Mouse (Mus musculus): ENCODE results near the gene Irgm1. TPM values are rescaled to one million over a fixed set of nuclear protein-coding genes. Genes with fewer than 3 reads are reported as not detected.
"Not testable (repeated sequence)": the region's sequence is repeated elsewhere in the genome, so short reads cannot be mapped to it uniquely, and the experiment has no call there.

Gene Irgm1
- polyA plus RNA-seq, 1 experiment = 20.1 TPM

GRCm38 (mm10) chr11:48823536-48823972, 47.9 kb downstream of the Irgm1 start:
- H3K4me1 ChIP-seq (ENCODE audit: control insufficient read depth, insufficient read depth, low read length) = peaks cover 2% of the 10 kb centered on the region
- H3K4me3 ChIP-seq (ENCODE audit: low read depth, low read length) = peak overlapping the region; percentile 69
- H3K27ac ChIP-seq (ENCODE audit: insufficient read depth, low read length) = no peak overlapping the region
- H3K36me3 ChIP-seq (ENCODE audit: control insufficient read depth, insufficient read depth, low read length, poor library complexity, severe bottlenecking) = no peaks in the 10 kb centered on the region
- no peaks in the 10 kb centered on the region; the same call in none of the 2 replicates for H3K27me3 ChIP-seq (ENCODE audit: control insufficient read depth, insufficient read depth, low read length, poor library complexity, severe bottlenecking)
- no peaks in the 10 kb centered on the region for H3K9me3 ChIP-seq (replicated peaks; ENCODE audit: control insufficient read depth, insufficient read depth, low read length, poor library complexity, severe bottlenecking)
- TF ChIP-seq CTCF (IDR thresholded peaks at IDR 0.05; ENCODE audit: low read depth, low read length) (no peak), POLR2A (IDR thresholded peaks at IDR 0.05; ENCODE audit: insufficient read depth, low read length) (no peak), EP300 (IDR thresholded peaks at IDR 0.05; ENCODE audit: insufficient read depth, low read depth, low read length) (no peak)
- H3K9ac ChIP-seq (ENCODE audit: low read depth, poor library complexity, severe bottlenecking) = peak overlapping the region; percentile 1; the same call in 1 of the 2 replicates

- H3K4me3 ChIP-seq (ENCODE audit: low read depth, low read length) = peak overlapping the region; percentile 45; the same call in 1 of the 2 replicates
- no peaks in the 10 kb centered on the region for H3K9me3 ChIP-seq (replicated peaks; ENCODE audit: control insufficient read depth, insufficient read depth, low read length, poor library complexity, severe bottlenecking)
- peak overlapping the region; percentile 1; the same call in 1 of the 2 replicates for H3K9ac ChIP-seq (ENCODE audit: low read depth, poor library complexity, severe bottlenecking)
- no peaks in the 10 kb centered on the region for H3K36me3 ChIP-seq (ENCODE audit: control insufficient read depth, insufficient read depth, low read length, poor library complexity, severe bottlenecking)
- peaks cover 2% of the 10 kb centered on the region for H3K4me1 ChIP-seq (ENCODE audit: control insufficient read depth, insufficient read depth, low read length)
- TF ChIP-seq POLR2A (IDR thresholded peaks at IDR 0.05; ENCODE audit: insufficient read depth, low read length) (no peak), CTCF (IDR thresholded peaks at IDR 0.05; ENCODE audit: low read depth, low read length) (no peak), EP300 (IDR thresholded peaks at IDR 0.05; ENCODE audit: insufficient read depth, low read depth, low read length) (no peak)
- H3K27me3 ChIP-seq (ENCODE audit: control insufficient read depth, insufficient read depth, low read length, poor library complexity, severe bottlenecking) = no peaks in the 10 kb centered on the region; the same call in none of the 2 replicates
- H3K27ac ChIP-seq (ENCODE audit: insufficient read depth, low read length) = no peak overlapping the region
These were observed 48.5 kb downstream of the Irgm1 start for GRCm38 (mm10) chr11:48822768-48823512.

- not testable (repeated sequence) for H3K9me3 ChIP-seq (replicated peaks; ENCODE audit: control insufficient read depth, insufficient read depth, low read length, poor library complexity, severe bottlenecking); H3K4me1 ChIP-seq (ENCODE audit: control insufficient read depth, insufficient read depth, low read length); H3K27me3 ChIP-seq (ENCODE audit: control insufficient read depth, insufficient read depth, low read length, poor library complexity, severe bottlenecking); H3K9ac ChIP-seq (ENCODE audit: low read depth, poor library complexity, severe bottlenecking); H3K36me3 ChIP-seq (ENCODE audit: control insufficient read depth, insufficient read depth, low read length, poor library complexity, severe bottlenecking); H3K4me3 ChIP-seq (ENCODE audit: low read depth, low read length); H3K27ac ChIP-seq (ENCODE audit: insufficient read depth, low read length)
These were observed 50.2 kb downstream of the Irgm1 start for GRCm38 (mm10) chr11:48821299-48821698.

- Histone ChIP-seq H3K9me3 (replicated peaks; ENCODE audit: control insufficient read depth, insufficient read depth, low read length, poor library complexity, severe bottlenecking) (no peaks in the 10 kb centered on the region), H3K4me1 (ENCODE audit: control insufficient read depth, insufficient read depth, low read length) (peaks cover 2% of the 10 kb centered on the region), H3K27me3 (ENCODE audit: control insufficient read depth, insufficient read depth, low read length, poor library complexity, severe bottlenecking) (no peaks in the 10 kb centered on the region; the same call in 1 of the 2 replicates), H3K27ac (ENCODE audit: insufficient read depth, low read length) (peak overlapping the region; percentile 25; the same call in 1 of the 2 replicates), H3K36me3 (ENCODE audit: control insufficient read depth, insufficient read depth, low read length, poor library complexity, severe bottlenecking) (peaks cover 2% of the 10 kb centered on the region; the same call in 1 of the 2 replicates), H3K9ac (ENCODE audit: low read depth, poor library complexity, severe bottlenecking) (no peak overlapping the region), H3K4me3 (ENCODE audit: low read depth, low read length) (no peak overlapping the region)
- TF ChIP-seq CTCF (IDR thresholded peaks at IDR 0.05; ENCODE audit: low read depth, low read length) (no peak), POLR2A (IDR thresholded peaks at IDR 0.05; ENCODE audit: insufficient read depth, low read length) (no peak), EP300 (IDR thresholded peaks at IDR 0.05; ENCODE audit: insufficient read depth, low read depth, low read length) (no peak)
These were observed 51.2 kb downstream of the Irgm1 start for GRCm38 (mm10) chr11:48820308-48820674.

GRCm38 (mm10) chr11:48819614-48820307, 51.7 kb downstream of the Irgm1 start:
- H3K4me1 ChIP-seq (ENCODE audit: control insufficient read depth, insufficient read depth, low read length) = peaks cover 2% of the 10 kb centered on the region
- no peaks in the 10 kb centered on the region; the same call in 1 of the 2 replicates for H3K27me3 ChIP-seq (ENCODE audit: control insufficient read depth, insufficient read depth, low read length, poor library complexity, severe bottlenecking)
- peaks cover 4% of the 10 kb centered on the region; the same call in 1 of the 2 replicates for H3K36me3 ChIP-seq (ENCODE audit: control insufficient read depth, insufficient read depth, low read length, poor library complexity, severe bottlenecking)
- no peak overlapping the region for H3K9ac ChIP-seq (ENCODE audit: low read depth, poor library complexity, severe bottlenecking)
- no peaks in the 10 kb centered on the region for H3K9me3 ChIP-seq (replicated peaks; ENCODE audit: control insufficient read depth, insufficient read depth, low read length, poor library complexity, severe bottlenecking)
- no peak for TF ChIP-seq POLR2A (IDR thresholded peaks at IDR 0.05; ENCODE audit: insufficient read depth, low read length)
- TF ChIP-seq EP300 (IDR thresholded peaks at IDR 0.05; ENCODE audit: insufficient read depth, low read depth, low read length) = no peak
- TF ChIP-seq CTCF (IDR thresholded peaks at IDR 0.05; ENCODE audit: low read depth, low read length) = no peak
- 0 out of 2 replicates have a peak overlapping the region, but pooled peaks have one; percentile 34 for H3K27ac ChIP-seq (ENCODE audit: insufficient read depth, low read length)
- H3K4me3 ChIP-seq (ENCODE audit: low read depth, low read length) = no peak overlapping the region

- TF ChIP-seq EP300 (IDR thresholded peaks at IDR 0.05; ENCODE audit: insufficient read depth, low read depth, low read length) (0 out of 2 replicates have a peak, but pooled peaks have one; percentile 26), CTCF (IDR thresholded peaks at IDR 0.05; ENCODE audit: low read depth, low read length) (no peak), POLR2A (IDR thresholded peaks at IDR 0.05; ENCODE audit: insufficient read depth, low read length) (no peak)
- H3K27me3 ChIP-seq (ENCODE audit: control insufficient read depth, insufficient read depth, low read length, poor library complexity, severe bottlenecking) = no peaks in the 10 kb centered on the region
- peaks cover 2% of the 10 kb centered on the region for H3K4me1 ChIP-seq (ENCODE audit: control insufficient read depth, insufficient read depth, low read length)
- peaks cover 6% of the 10 kb centered on the region for H3K36me3 ChIP-seq (ENCODE audit: control insufficient read depth, insufficient read depth, low read length, poor library complexity, severe bottlenecking)
- H3K27ac ChIP-seq (ENCODE audit: insufficient read depth, low read length) = peak overlapping the region; percentile 46; the same call in 1 of the 2 replicates
- peak overlapping the region; percentile 75 for H3K4me3 ChIP-seq (ENCODE audit: low read depth, low read length)
- H3K9ac ChIP-seq (ENCODE audit: low read depth, poor library complexity, severe bottlenecking) = peak overlapping the region; percentile 35
- no peaks in the 10 kb centered on the region for H3K9me3 ChIP-seq (replicated peaks; ENCODE audit: control insufficient read depth, insufficient read depth, low read length, poor library complexity, severe bottlenecking)
These were observed 53.1 kb downstream of the Irgm1 start for GRCm38 (mm10) chr11:48818346-48818745.

Data from ES-Bruce4 (cell line).